Mouse (Mus musculus): ENCODE measurements at regions not wholly inside any gene's neighbourhood (a gene's known extent, or its start where the extent isn't known, plus 50 kb on each side); places are given as distances from the start of the nearest gene placed in this dataset.

DNA sequence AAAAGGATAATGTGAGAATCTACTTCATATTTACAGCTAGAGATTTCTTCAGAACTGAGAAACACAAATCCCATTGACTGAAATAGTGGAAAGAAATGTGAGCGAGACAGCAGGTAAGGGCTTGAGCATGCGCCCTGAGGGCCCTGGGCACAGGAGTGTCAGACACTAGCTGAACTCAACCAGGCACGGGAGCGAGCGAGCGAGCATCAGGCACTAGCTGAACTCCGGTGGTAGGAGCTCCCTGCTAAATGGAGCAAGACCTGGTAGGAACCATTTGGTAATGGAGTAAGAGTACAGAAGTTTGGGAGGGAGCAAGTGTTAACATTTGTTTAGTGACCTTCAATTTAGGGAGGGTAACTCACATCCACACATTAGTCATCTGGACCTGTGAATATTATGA is 654.7 kb downstream of the Adgrl2 start:
- TF ChIP-seq CTCF (IDR thresholded peaks at IDR 0.05; ENCODE audit: borderline replicate concordance, insufficient read depth, low read length) (no peak), POLR2A (IDR thresholded peaks at IDR 0.05; ENCODE audit: low read depth, low read length) (no peak)

Measured in embryonic fibroblast, embryonic 13.5 days (primary cell).